In genomic region chr11:18872793-18873192, GRCm38 (mm10) we compare ENCODE assay signal across 17 mouse cellular contexts.
A peak's percentile ranks its signal among the peaks of the same experiment; 100 is the strongest.
DNase-seq lines count a peak whose midpoint lies in the region; ATAC-seq and TF ChIP-seq lines count a peak whose summit lies in the region.
"Had no signal": no experiment of that assay in that cellular context is flagged by ENCODE, and none has a peak within 500 bp of the region (broad histone marks: within the 10 kb centered on the region; RNA-seq: fewer than 3 reads in every experiment).

No protein-coding gene starts in this region.

- no peak overlapping the region for H3K9ac ChIP-seq in heart, embryonic 11.5 days (ENCODE audit: low read depth, low read length)
- H3K9ac ChIP-seq in lung, embryonic 14.5 days, result no peak overlapping the region; the same call in 1 of the 2 replicates
- H3K9ac ChIP-seq in forebrain, embryonic 16.5 days (replicated peaks; ENCODE audit: low read depth, low read length), result no peak overlapping the region
- no peak overlapping the region for H3K9ac ChIP-seq in forebrain, embryonic 11.5 days (ENCODE audit: low read length)
- H3K9ac ChIP-seq: embryonic facial prominence, embryonic 15.5 days; limb, embryonic 13.5 days had no signal

- H3K4me1 ChIP-seq in heart, embryonic 10.5 days, result peaks cover 46% of the 10 kb centered on the region
- peaks cover 15% of the 10 kb centered on the region for H3K4me1 ChIP-seq in heart, embryonic 11.5 days (ENCODE audit: control insufficient read depth, insufficient read depth, low read length)
- H3K4me1 ChIP-seq in lung, embryonic 14.5 days (ENCODE audit: insufficient read depth), result peaks cover 9% of the 10 kb centered on the region; the same call in 1 of the 2 replicates
- H3K4me1 ChIP-seq in embryonic facial prominence, embryonic 10.5 days, result peaks cover 57% of the 10 kb centered on the region
- peaks cover 75% of the 10 kb centered on the region for H3K4me1 ChIP-seq in limb, embryonic 10.5 days
- H3K4me1 ChIP-seq in forebrain, embryonic 16.5 days (replicated peaks; ENCODE audit: control insufficient read depth, insufficient read depth, low read length), result peaks cover 27% of the 10 kb centered on the region
- H3K4me1 ChIP-seq in forebrain, embryonic 11.5 days (replicated peaks; ENCODE audit: control insufficient read depth, insufficient read depth, low read length), result peaks cover 18% of the 10 kb centered on the region; the same call in 1 of the 2 replicates

- no peak overlapping the region for H3K4me2 ChIP-seq in heart, embryonic 11.5 days
- H3K4me2 ChIP-seq in lung, embryonic 14.5 days, result peak overlapping the region; percentile 92
- no peak overlapping the region for H3K4me2 ChIP-seq in forebrain, embryonic 16.5 days (ENCODE audit: low read length)
- no peak overlapping the region for H3K4me2 ChIP-seq in forebrain, embryonic 11.5 days (ENCODE audit: low read depth, low read length, severe bottlenecking)
- H3K4me2 ChIP-seq: embryonic facial prominence, embryonic 15.5 days; limb, embryonic 13.5 days had no signal

- no peak overlapping the region for H3K27ac ChIP-seq in heart, embryonic 10.5 days
- no peak overlapping the region for H3K27ac ChIP-seq in heart, embryonic 11.5 days (ENCODE audit: low read depth, low read length)
- H3K27ac ChIP-seq in lung, embryonic 14.5 days (ENCODE audit: low read depth), result peak overlapping the region; percentile 54
- H3K27ac ChIP-seq in embryonic facial prominence, embryonic 10.5 days (replicated peaks), result no peak overlapping the region
- H3K27ac ChIP-seq in limb, embryonic 10.5 days, result peak overlapping the region; percentile 91; the same call in 1 of the 2 replicates
- H3K27ac ChIP-seq in forebrain, embryonic 16.5 days (ENCODE audit: low read length), result no peak overlapping the region
- H3K27ac ChIP-seq in forebrain, embryonic 11.5 days (ENCODE audit: low read depth, low read length), result no peak overlapping the region
- H3K27ac ChIP-seq: embryonic facial prominence, embryonic 15.5 days; left cerebral cortex, adult 2 months; limb, embryonic 13.5 days had no signal

- H3K4me3 ChIP-seq in heart, embryonic 10.5 days, result peak overlapping the region; percentile 59; the same call in 1 of the 2 replicates
- no peak overlapping the region for H3K4me3 ChIP-seq in heart, embryonic 11.5 days (ENCODE audit: low read depth, low read length)
- H3K4me3 ChIP-seq in lung, embryonic 14.5 days (ENCODE audit: low read depth, low read length), result no peak overlapping the region
- H3K4me3 ChIP-seq in embryonic facial prominence, embryonic 10.5 days, result peak overlapping the region; percentile 60; the same call in 1 of the 2 replicates
- H3K4me3 ChIP-seq in limb, embryonic 10.5 days, result peak overlapping the region; percentile 58; the same call in 1 of the 2 replicates
- H3K4me3 ChIP-seq in forebrain, embryonic 16.5 days (replicated peaks; ENCODE audit: low read length), result no peak overlapping the region
- H3K4me3 ChIP-seq in forebrain, embryonic 11.5 days (ENCODE audit: low read depth, low read length), result no peak overlapping the region
- H3K4me3 ChIP-seq: embryonic facial prominence, embryonic 15.5 days; left cerebral cortex, adult 2 months; limb, embryonic 13.5 days; myocyte had no signal

- H3K27me3 ChIP-seq in heart, embryonic 10.5 days (ENCODE audit: insufficient read depth, poor library complexity, severe bottlenecking), result peaks cover 27% of the 10 kb centered on the region; the same call in 1 of the 2 replicates
- peaks cover 7% of the 10 kb centered on the region; the same call in 1 of the 2 replicates for H3K27me3 ChIP-seq in heart, embryonic 11.5 days (ENCODE audit: control insufficient read depth, insufficient read depth, low read length)
- 0 out of 2 replicates have a peak, but pooled peaks cover 23% of the 10 kb centered on the region for H3K27me3 ChIP-seq in lung, embryonic 14.5 days (ENCODE audit: insufficient read depth, low read length)
- peaks cover 91% of the 10 kb centered on the region for H3K27me3 ChIP-seq in embryonic facial prominence, embryonic 10.5 days (replicated peaks; ENCODE audit: low read depth, poor library complexity, severe bottlenecking)
- peaks cover 71% of the 10 kb centered on the region for H3K27me3 ChIP-seq in limb, embryonic 10.5 days (ENCODE audit: low read depth, poor library complexity, severe bottlenecking)
- H3K27me3 ChIP-seq in forebrain, embryonic 16.5 days (replicated peaks; ENCODE audit: control insufficient read depth, insufficient read depth, low read length), result peaks cover 36% of the 10 kb centered on the region
- H3K27me3 ChIP-seq in forebrain, embryonic 11.5 days (ENCODE audit: control insufficient read depth, insufficient read depth, low read length), result peaks cover 52% of the 10 kb centered on the region

- H3K36me3 ChIP-seq in heart, embryonic 10.5 days, result no peaks in the 10 kb centered on the region
- no peaks in the 10 kb centered on the region for H3K36me3 ChIP-seq in heart, embryonic 11.5 days (ENCODE audit: control insufficient read depth, insufficient read depth, low read length)
- H3K36me3 ChIP-seq in lung, embryonic 14.5 days (ENCODE audit: insufficient read depth), result no peaks in the 10 kb centered on the region
- H3K36me3 ChIP-seq in embryonic facial prominence, embryonic 10.5 days (replicated peaks), result no peaks in the 10 kb centered on the region
- H3K36me3 ChIP-seq in limb, embryonic 10.5 days, result no peaks in the 10 kb centered on the region
- H3K36me3 ChIP-seq in forebrain, embryonic 16.5 days (ENCODE audit: control insufficient read depth, insufficient read depth), result no peaks in the 10 kb centered on the region
- no peaks in the 10 kb centered on the region for H3K36me3 ChIP-seq in forebrain, embryonic 11.5 days (ENCODE audit: control insufficient read depth, insufficient read depth, low read length)
- H3K36me3 ChIP-seq: embryonic facial prominence, embryonic 15.5 days; heart, embryonic 12.5 days; limb, embryonic 13.5 days had no signal

- TF ChIP-seq CTCF in lung, embryonic 14.5 days (IDR thresholded peaks at IDR 0.05; ENCODE audit: low read depth), result no peak

- no peaks in the 10 kb centered on the region for H3K9me3 ChIP-seq in heart, embryonic 10.5 days
- no peaks in the 10 kb centered on the region for H3K9me3 ChIP-seq in heart, embryonic 11.5 days (replicated peaks; ENCODE audit: control insufficient read depth, low read length)
- no peaks in the 10 kb centered on the region for H3K9me3 ChIP-seq in lung, embryonic 14.5 days (ENCODE audit: low read depth, low read length)
- H3K9me3 ChIP-seq in embryonic facial prominence, embryonic 10.5 days, result no peaks in the 10 kb centered on the region
- no peaks in the 10 kb centered on the region for H3K9me3 ChIP-seq in limb, embryonic 10.5 days (replicated peaks)
- H3K9me3 ChIP-seq in forebrain, embryonic 16.5 days (ENCODE audit: control insufficient read depth, low read length), result no peaks in the 10 kb centered on the region
- H3K9me3 ChIP-seq in forebrain, embryonic 11.5 days (ENCODE audit: control insufficient read depth, low read length), result no peaks in the 10 kb centered on the region
- H3K9me3 ChIP-seq: embryonic facial prominence, embryonic 15.5 days; heart, embryonic 12.5 days; limb, embryonic 13.5 days had no signal

- ATAC-seq in heart, embryonic 11.5 days (replicated peaks; ENCODE audit: insufficient number of reproducible peaks, low FRiP score, low TSS enrichment), result no peak
- no peak for ATAC-seq in lung, embryonic 14.5 days (ENCODE audit: insufficient read depth)
- no peak for ATAC-seq in forebrain, embryonic 16.5 days
- no peak for ATAC-seq in forebrain, embryonic 11.5 days (replicated peaks; ENCODE audit: low FRiP score)
- ATAC-seq: forebrain, embryonic 14.5 days had no signal

- no peak for DNase-seq in heart, embryonic 10.5 days (ENCODE audit: low spot score)
- DNase-seq in lung, embryonic 14.5 days, result no peak
- DNase-seq in lung, postnatal 25 days (ENCODE audit: low spot score), result no peak
- DNase-seq in embryonic facial prominence, embryonic 10.5 days (ENCODE audit: low spot score), result no peak
- DNase-seq in limb, embryonic 10.5 days (ENCODE audit: low spot score), result no peak
- no peak for DNase-seq in forebrain, embryonic 11.5 days (ENCODE audit: low spot score)
- DNase-seq: adrenal gland, adult 8-10 months; B cell, adult 2 months; gastrocnemius, postnatal 14 days had no signal

- WGBS in heart, embryonic 10.5 days, result 16% methylated on average over 3 of the region's 3 CpGs
- WGBS in heart, embryonic 11.5 days (ENCODE audit: insufficient replicate concordance), result 20% methylated on average over 3 of the region's 3 CpGs
- 20% methylated on average over 3 of the region's 3 CpGs for WGBS in lung, embryonic 14.5 days
- WGBS in embryonic facial prominence, embryonic 10.5 days, result 7% methylated on average over 3 of the region's 3 CpGs
- WGBS in limb, embryonic 10.5 days, result 9% methylated on average over 3 of the region's 3 CpGs
- 4% methylated on average over 3 of the region's 3 CpGs for WGBS in forebrain, embryonic 16.5 days
- 5% methylated on average over 3 of the region's 3 CpGs for WGBS in forebrain, embryonic 11.5 days

Comparison
In these comparisons a context has a peak if more than half of its experiments do, and no peak if none do; other contexts are left out.
1. H3K4me3 ChIP-seq: peak in heart, embryonic 10.5 days (single experiment), embryonic facial prominence, embryonic 10.5 days (single experiment) and limb, embryonic 10.5 days (single experiment); none in heart, embryonic 11.5 days (single experiment), lung, embryonic 14.5 days (single experiment), forebrain, embryonic 16.5 days (single experiment) and forebrain, embryonic 11.5 days (single experiment).
2. H3K27ac ChIP-seq: peak in lung, embryonic 14.5 days (single experiment) and limb, embryonic 10.5 days (single experiment); none in heart, embryonic 10.5 days (single experiment), heart, embryonic 11.5 days (single experiment), embryonic facial prominence, embryonic 10.5 days (single experiment), forebrain, embryonic 16.5 days (single experiment) and forebrain, embryonic 11.5 days (single experiment).